Mouse (Mus musculus) G1E-ER4 (cell line): ENCODE measurements around the gene Acot11. TPM values are rescaled to one million over a fixed set of nuclear protein-coding genes. Genes with fewer than 3 reads are reported as not detected.

Experiments used
- GATA1 ChIP-seq: IDR thresholded peaks from one replicate; pipeline ENCODE4 v1.8.0; 2012; ENCODE audit warnings: low read length, inconsistent platforms
- polyA plus RNA-seq: library from polyadenylated mRNA; stranded (reverse); fragments of >175 nt; gene quantifications from 2 replicates; pipeline ENCODE4 v1.2.3, GENCODE M21; 2012

Gene Acot11
- polyA plus RNA-seq, 1 experiment, result 0.10 TPM

DNA sequence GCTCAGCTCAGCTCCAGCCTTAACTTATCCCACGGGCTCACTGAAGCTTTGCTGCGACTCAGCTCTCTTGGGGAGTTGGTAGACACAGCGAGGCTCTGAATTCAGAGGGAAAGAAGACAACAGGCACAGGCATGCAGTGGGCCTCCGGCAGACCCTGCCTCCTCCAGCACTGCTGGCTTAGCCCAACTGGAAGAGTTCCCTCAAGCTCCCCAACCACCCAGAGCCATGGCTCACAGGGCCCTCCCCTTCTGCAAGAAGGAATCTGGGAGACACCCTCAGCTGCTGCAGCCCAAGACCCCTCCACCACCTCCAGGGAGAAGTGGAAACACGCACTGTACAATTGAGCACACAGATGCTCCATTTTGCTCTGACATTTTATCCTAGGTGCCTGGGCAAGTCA lies 20.4 kb upstream of the Acot11 start:
- no peak for TF ChIP-seq GATA1

GRCm38 (mm10) chr4:106819404-106819803 lies 14.6 kb upstream of the Acot11 start:
- no peak for TF ChIP-seq GATA1

GRCm38 (mm10) chr4:106818332-106818731 lies 13.5 kb upstream of the Acot11 start:
- TF ChIP-seq GATA1, result no peak

DNA sequence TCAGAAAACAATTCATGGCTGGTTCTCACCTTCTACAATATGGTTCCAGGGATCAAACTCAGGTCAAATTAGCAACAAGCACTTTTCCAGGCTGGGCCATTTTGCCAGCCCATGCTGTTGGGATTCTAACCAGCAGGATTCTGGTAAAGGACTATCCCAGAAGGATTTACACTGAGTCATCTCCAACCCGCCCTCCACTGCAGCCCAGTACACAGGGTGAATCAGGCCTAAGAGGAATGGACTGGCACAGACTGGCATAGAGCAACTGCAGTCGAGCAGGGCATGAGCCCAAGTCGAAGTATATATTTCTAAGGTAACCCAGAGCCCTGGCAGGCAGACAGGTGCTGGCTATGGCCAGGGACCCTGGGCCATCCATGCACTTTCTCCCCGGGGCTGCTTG lies 12.2 kb upstream of the Acot11 start:
- no peak for TF ChIP-seq GATA1

DNA sequence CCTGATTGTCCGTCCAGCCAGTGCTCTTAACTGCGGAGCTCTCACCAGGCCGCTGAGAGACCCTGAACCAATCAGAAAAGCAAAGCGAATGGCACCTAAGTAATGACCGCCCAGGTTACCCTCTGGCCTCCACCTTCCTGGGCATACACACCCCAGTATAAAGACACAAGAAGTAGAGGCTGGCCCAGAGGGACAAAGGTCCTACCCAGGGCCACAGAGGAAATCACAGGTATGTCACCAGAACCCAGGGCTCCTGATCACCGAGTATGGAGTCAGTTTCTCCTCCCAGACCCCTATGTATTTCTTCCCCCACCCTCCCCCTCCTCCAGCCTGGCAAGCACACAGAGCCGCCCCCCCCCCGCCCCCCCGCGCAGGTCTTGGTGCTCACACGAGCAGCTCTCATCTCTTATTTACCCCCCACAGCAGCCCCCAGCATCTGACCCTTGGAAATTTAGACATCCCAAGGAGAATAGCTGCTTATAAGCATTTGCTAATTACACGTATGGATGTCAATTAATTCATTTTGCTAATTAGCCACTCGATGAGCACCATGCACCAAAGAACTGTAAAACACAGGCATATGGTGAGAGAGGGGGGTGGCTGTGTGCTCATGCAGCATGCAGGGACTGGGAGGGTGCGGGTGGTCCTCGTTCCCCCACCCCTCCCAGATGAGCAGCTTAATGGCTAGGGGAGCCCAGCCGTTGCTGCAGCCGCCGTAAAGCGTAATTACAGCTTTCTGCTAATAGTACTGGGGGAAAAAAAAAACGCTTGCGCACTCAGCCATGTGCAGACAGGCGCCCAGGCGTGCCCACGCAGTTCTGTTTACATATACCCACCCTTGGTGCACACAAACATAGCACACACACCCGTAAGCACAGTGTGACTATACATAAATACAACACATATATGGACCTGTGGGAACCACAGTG lies 10.9 kb upstream of the Acot11 start:
- TF ChIP-seq GATA1, result no peak

GRCm38 (mm10) chr4:106811162-106811561 lies 6.4 kb upstream of the Acot11 start:
- no peak for TF ChIP-seq GATA1

- TF ChIP-seq GATA1, result no peak
Measured at GRCm38 (mm10) chr4:106810039-106810438, 5.2 kb upstream of the Acot11 start.

GRCm38 (mm10) chr4:106807287-106807686 lies 2.5 kb upstream of the Acot11 start:
- TF ChIP-seq GATA1, result no peak

GRCm38 (mm10) chr4:106805890-106806289 lies 1.1 kb upstream of the Acot11 start:
- TF ChIP-seq GATA1, result no peak

DNA sequence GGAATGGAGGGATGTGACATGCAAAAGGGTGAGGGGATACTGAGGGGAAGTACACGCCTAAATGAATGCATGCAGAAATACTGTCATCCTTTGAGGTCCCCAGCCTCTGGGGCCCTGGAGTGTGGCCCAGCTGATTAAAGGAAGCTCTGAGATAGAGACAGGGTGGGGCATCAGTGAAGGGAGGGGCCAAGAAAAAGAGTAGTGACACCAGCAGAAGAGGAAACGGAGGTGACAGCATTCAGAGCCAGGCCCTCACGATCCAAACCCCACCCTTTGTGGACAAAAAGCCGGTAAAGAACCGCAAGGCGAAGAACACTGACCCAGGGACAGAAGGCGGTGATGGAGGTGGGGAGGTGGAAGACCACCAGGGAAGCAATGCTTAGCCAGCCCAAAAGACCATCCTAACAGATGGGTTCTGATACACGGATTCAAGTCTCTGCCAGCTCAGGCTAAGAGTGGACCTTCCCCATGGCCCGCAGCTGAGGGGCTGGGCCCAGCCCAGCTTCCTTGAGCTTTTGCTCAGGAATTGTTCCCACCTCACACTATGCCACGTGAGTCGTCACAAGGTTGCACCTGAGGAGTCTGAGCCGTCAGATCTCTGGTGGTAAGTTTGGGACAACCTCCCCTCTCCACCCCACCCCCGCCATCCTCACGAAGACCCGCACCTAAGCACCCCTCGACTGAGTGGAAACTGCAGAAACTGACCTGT lies 443 bp downstream of the Acot11 start:
- TF ChIP-seq GATA1, result peak; percentile 4

DNA sequence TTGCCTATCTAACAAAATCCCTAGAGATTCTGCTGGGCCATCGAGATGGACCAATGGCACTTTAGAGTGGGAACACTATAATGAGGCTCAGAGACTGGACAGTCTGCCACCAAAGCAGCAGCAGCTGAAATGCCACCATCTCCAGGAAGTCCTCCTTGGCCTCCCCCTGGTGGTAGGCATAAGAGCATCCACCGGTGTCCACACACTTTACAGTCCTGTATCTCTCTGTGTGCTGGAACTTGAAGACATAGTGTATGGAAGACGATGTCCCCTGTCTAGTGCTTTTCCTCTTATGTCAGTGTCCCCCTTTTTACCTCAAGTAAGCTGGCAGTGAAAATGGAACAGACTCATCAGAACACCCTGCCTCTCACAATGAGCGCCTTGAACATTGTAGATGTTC lies 1.0 kb downstream of the Acot11 start:
- TF ChIP-seq GATA1, result no peak

DNA sequence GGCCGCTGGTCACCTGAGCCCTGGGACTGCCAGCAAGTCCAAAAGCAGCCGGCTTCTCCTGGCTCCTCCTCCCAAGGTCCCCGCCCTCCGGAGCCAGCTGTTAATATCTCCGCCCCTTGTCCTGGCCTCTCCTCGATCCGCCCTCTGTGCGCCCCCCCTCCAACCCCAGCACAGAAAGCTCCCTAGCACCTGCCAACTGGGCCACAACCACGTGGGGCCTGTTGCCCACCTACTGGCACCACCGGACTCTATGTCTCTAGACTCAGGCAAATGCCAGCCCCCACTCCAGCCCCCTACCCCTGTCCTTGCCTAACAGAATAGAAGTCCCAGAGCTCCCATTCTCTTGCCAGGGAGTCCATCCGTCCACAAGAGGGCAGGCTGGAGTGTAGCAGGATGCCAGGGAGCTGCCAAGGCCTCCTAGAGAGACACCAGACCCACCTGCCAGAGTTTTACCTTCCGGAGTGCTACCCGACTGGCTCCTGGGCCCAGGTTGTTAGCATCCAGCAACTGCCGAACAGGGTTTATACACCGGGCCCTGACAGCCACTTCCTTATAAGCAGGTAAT lies 4.9 kb downstream of the Acot11 start:
- no peak for TF ChIP-seq GATA1

GRCm38 (mm10) chr4:106798908-106799546 lies 5.8 kb downstream of the Acot11 start:
- TF ChIP-seq GATA1, result no peak

DNA sequence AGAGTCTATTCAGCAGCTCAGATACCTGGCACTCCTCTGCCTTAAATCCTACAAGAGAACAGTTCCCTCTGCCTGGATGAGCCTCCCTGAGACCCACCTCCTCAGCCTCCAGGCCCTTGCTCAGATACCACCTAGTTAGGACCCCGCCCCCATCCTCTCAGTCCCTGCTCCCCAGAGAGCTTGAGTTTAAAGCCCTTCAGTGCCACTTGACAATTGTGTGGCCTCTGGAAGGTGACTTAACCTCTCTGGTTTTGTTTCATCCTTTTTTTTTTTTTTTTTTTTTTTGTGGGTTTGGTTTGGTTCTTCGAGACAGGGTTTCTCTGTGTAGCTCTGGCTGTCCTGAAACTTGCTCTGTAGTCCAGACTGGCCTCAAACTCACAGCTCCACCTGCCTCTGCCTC lies 9.5 kb downstream of the Acot11 start:
- TF ChIP-seq GATA1, result no peak

- peak; percentile 91 for TF ChIP-seq GATA1
Measured at GRCm38 (mm10) chr4:106794247-106794646, 10.6 kb downstream of the Acot11 start.

DNA sequence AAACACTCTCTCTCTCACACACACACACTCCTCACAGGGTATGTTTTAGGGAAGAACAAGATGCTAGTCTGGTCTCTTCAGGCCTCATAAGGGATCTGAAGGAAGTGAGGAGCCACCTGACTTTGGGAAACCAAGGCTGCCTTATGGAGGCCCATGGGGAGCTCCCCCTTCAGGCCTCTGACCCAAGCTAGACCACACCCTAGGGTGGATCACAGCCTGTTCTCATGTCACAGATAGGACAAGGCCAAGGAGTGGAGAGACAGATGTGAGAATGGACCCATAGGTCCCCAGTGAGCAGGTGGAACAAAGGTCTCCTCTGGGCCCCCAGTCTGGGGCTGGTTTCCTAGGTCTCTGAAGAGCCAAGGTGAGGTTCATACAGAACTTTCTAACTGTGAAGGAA lies 12.5 kb downstream of the Acot11 start:
- TF ChIP-seq GATA1, result no peak
